Mouse (Mus musculus): Measurements from ENCODE around the gene Abhd16b. TPM values are rescaled to one million over a fixed set of nuclear protein-coding genes. Genes with fewer than 3 reads are reported as not detected.

Abhd16b gene
- polyA plus RNA-seq, 1 experiment from 2014 or later, result 0.08 TPM

DNA sequence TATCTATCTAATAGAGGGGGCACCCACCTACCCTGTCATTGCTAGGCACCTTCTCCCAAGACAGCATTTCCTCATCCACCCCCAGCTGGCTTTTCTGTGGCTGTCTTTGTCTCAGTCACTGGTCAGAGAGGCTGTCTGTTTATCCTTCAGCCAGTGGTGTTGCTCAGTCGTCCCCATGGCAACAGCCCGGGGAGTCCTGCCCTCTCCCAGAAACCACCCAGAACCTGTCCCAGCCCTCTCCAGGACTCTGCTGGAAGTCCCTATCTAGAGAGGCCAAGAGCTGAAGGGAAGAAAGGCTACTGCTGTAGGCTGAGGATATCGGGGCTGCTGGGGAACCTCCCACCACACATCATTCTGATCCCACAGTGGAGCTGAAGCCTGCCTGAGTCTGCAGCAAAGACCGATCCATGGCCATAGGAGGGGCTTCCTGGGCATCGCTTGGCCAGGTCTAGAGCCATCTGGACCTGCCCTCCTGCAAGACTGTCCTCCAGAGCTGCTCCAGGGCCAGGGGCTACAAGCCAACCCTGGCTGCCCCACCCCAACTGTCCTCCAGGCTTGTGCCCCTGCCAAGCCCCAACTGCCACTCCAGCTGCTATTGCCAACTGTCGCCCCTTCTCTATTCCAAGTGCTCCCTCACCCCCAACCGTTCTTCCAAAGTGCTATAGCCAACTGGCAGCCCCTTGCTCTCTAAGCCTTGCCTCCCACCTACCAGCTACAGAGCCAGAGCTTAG, 29.8 kb upstream of the Abhd16b start:
- no peak for ATAC-seq (ENCODE audit: low FRiP score, low read depth)
- Histone ChIP-seq H3K9me3 (no peaks in the 10 kb centered on the region), H3K27me3 (peaks cover 68% of the 10 kb centered on the region), H3K4me1 (peaks cover 13% of the 10 kb centered on the region), H3K36me3 (no peaks in the 10 kb centered on the region), H3K4me3 (no peak overlapping the region), H3K27ac (no peak overlapping the region), H3K9ac (no peak overlapping the region), H3K4me2 (replicated peaks) (no peak overlapping the region)
- WGBS, result 45% methylated on average over 7 of the region's 7 CpGs

DNA sequence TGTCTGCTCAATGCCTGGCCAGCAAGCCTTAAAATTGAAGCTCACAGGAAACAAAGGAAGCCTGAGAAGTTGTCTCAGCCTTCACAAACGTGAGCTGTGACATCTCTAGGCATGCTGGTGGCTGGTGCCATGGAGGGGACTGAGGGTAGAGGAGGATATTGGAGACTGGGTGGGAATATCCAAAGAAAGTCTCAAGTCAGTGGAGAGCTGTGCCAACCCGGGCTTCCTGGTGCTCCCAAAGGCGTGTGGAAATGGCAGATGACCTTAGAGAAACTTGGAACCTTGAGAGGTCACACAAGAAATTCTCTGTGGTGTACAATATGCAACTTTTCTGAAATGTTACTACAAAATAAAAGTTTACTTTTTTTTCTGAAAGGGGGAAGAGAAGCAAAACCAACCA, 27.6 kb upstream of the Abhd16b start:
- H3K27ac ChIP-seq, result no peak overlapping the region
- WGBS, result 55% methylated on average over 3 of the region's 3 CpGs
- no peak overlapping the region for H3K9ac ChIP-seq
- no peak overlapping the region for H3K4me3 ChIP-seq
- no peak for ATAC-seq (ENCODE audit: low FRiP score, low read depth)
- no peaks in the 10 kb centered on the region for H3K36me3 ChIP-seq
- H3K4me2 ChIP-seq (replicated peaks), result no peak overlapping the region
- no peaks in the 10 kb centered on the region for H3K9me3 ChIP-seq
- H3K27me3 ChIP-seq, result peaks cover 49% of the 10 kb centered on the region
- H3K4me1 ChIP-seq, result peaks cover 3% of the 10 kb centered on the region; the same call in 1 of the 2 replicates

DNA sequence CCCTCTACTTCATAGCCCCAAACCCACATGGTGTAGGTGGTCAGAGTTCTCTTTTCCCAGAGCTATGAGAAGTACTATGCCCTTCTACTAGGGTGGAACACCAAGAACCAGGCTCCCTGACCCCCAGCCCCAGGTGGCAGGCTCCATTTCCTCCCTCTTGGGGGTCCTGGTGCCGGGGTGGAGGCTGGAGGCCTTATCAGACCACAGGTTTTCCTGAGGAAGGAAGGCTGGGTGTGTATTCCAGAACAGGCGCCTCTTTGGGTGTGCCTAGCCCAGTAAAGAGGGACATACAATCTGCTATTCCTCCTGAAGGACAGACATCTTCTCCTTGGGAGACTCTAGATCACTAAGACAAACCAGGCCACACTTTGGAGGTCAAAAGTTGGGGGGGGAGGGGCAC, 22.7 kb upstream of the Abhd16b start:
- Histone ChIP-seq H3K4me3 (no peak overlapping the region), H3K9me3 (no peaks in the 10 kb centered on the region), H3K4me1 (peaks cover 4% of the 10 kb centered on the region; the same call in 1 of the 2 replicates), H3K27ac (no peak overlapping the region), H3K36me3 (no peaks in the 10 kb centered on the region), H3K4me2 (replicated peaks) (no peak overlapping the region), H3K9ac (no peak overlapping the region), H3K27me3 (0 out of 2 replicates have a peak, but pooled peaks cover 5% of the 10 kb centered on the region)
- no peak for ATAC-seq (ENCODE audit: low FRiP score, low read depth)
- 61% methylated on average over 2 of the region's 2 CpGs for WGBS

- Histone ChIP-seq H3K9ac (no peak overlapping the region), H3K4me3 (no peak overlapping the region), H3K4me2 (replicated peaks) (no peak overlapping the region), H3K36me3 (no peaks in the 10 kb centered on the region), H3K27me3 (no peaks in the 10 kb centered on the region), H3K27ac (no peak overlapping the region), H3K9me3 (no peaks in the 10 kb centered on the region), H3K4me1 (peaks cover 4% of the 10 kb centered on the region; the same call in 1 of the 2 replicates)
- ATAC-seq (ENCODE audit: low FRiP score, low read depth), result no peak
- WGBS, result 44% methylated on average over 5 of the region's 5 CpGs
Observed at GRCm38 (mm10) chr2:181471246-181471645, 21.8 kb upstream of the Abhd16b start.

- WGBS, result 68% methylated on average over 1 of the region's 1 CpGs
- no peaks in the 10 kb centered on the region for H3K27me3 ChIP-seq
Observed at GRCm38 (mm10) chr2:181472256-181472827, 20.7 kb upstream of the Abhd16b start.

DNA sequence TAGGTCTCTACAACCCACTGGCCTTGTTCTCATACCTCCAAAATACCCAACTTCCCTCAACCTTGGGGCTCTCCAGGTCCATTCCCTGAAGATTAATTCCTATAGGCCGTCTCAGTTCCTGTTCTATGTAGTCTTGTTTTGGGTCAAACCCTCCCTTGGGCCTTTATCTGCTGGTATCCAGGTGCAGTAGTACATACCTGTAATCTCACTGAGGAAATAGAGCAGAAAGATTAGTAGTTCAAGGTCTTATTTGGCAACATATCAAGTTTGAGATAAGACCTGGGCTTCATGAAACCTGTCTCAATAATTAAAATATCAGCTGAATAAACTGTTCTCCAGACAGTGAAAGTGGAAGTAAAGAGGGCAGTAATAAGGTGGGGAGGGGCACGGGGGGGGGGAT, 9.9 kb upstream of the Abhd16b start:
- H3K9ac ChIP-seq, result no peak overlapping the region
- no peak for ATAC-seq (ENCODE audit: low FRiP score, low read depth)
- H3K4me2 ChIP-seq (replicated peaks), result no peak overlapping the region
- H3K4me3 ChIP-seq, result no peak overlapping the region
- H3K4me1 ChIP-seq, result peaks cover 22% of the 10 kb centered on the region
- 58% methylated on average over 2 of the region's 2 CpGs for WGBS
- H3K9me3 ChIP-seq, result no peaks in the 10 kb centered on the region
- no peaks in the 10 kb centered on the region for H3K27me3 ChIP-seq
- no peaks in the 10 kb centered on the region for H3K36me3 ChIP-seq
- H3K27ac ChIP-seq, result no peak overlapping the region

More at GRCm38 (mm10) chr2:181472256-181472827, 20.7 kb upstream of the Abhd16b start:
- no peaks in the 10 kb centered on the region for H3K9me3 ChIP-seq
- no peak overlapping the region for H3K27ac ChIP-seq
- no peak overlapping the region for H3K9ac ChIP-seq
- H3K4me3 ChIP-seq, result no peak overlapping the region
- ATAC-seq (ENCODE audit: low FRiP score, low read depth), result no peak
- no peak overlapping the region for H3K4me2 ChIP-seq (replicated peaks)
- H3K36me3 ChIP-seq, result no peaks in the 10 kb centered on the region
- H3K4me1 ChIP-seq, result peaks cover 4% of the 10 kb centered on the region; the same call in 1 of the 2 replicates

- H3K9ac ChIP-seq, result 0 out of 2 replicates have a peak overlapping the region, but pooled peaks have one; percentile 13
- no peak overlapping the region for H3K4me3 ChIP-seq
- H3K9me3 ChIP-seq, result no peaks in the 10 kb centered on the region
- peaks cover 24% of the 10 kb centered on the region for H3K4me1 ChIP-seq
- 37% methylated on average over 7 of the region's 7 CpGs for WGBS
- no peaks in the 10 kb centered on the region for H3K27me3 ChIP-seq
- no peak overlapping the region for H3K27ac ChIP-seq
- ATAC-seq (ENCODE audit: low FRiP score, low read depth), result no peak
- no peaks in the 10 kb centered on the region for H3K36me3 ChIP-seq
- H3K4me2 ChIP-seq (replicated peaks), result no peak overlapping the region; the same call in 1 of the 2 replicates
Observed at GRCm38 (mm10) chr2:181483562-181484318, 9.3 kb upstream of the Abhd16b start.

GRCm38 (mm10) chr2:181484456-181485233, 8.4 kb upstream of the Abhd16b start:
- no peak overlapping the region for H3K27ac ChIP-seq
- 81% methylated on average over 6 of the region's 6 CpGs for WGBS

GRCm38 (mm10) chr2:181485741-181486140, 7.3 kb upstream of the Abhd16b start:
- Histone ChIP-seq H3K27me3 (no peaks in the 10 kb centered on the region), H3K4me3 (no peak overlapping the region), H3K4me1 (peaks cover 24% of the 10 kb centered on the region), H3K27ac (no peak overlapping the region), H3K9me3 (no peaks in the 10 kb centered on the region), H3K36me3 (no peaks in the 10 kb centered on the region), H3K4me2 (replicated peaks) (no peak overlapping the region), H3K9ac (no peak overlapping the region)
- WGBS, result 7% methylated on average over 1 of the region's 1 CpGs
- no peak for ATAC-seq (ENCODE audit: low FRiP score, low read depth)

More at GRCm38 (mm10) chr2:181484456-181485233, 8.4 kb upstream of the Abhd16b start:
- H3K4me3 ChIP-seq, result no peak overlapping the region
- no peak for ATAC-seq (ENCODE audit: low FRiP score, low read depth)
- H3K9ac ChIP-seq, result no peak overlapping the region
- H3K9me3 ChIP-seq, result no peaks in the 10 kb centered on the region
- H3K4me2 ChIP-seq (replicated peaks), result no peak overlapping the region
- no peaks in the 10 kb centered on the region for H3K27me3 ChIP-seq
- no peaks in the 10 kb centered on the region for H3K36me3 ChIP-seq
- peaks cover 24% of the 10 kb centered on the region for H3K4me1 ChIP-seq

- 0 out of 2 replicates have a peak overlapping the region, but pooled peaks have one; percentile 19 for H3K9ac ChIP-seq
- H3K9me3 ChIP-seq, result no peaks in the 10 kb centered on the region
- peak overlapping the region; percentile 45; the same call in 1 of the 2 replicates for H3K27ac ChIP-seq
- no peaks in the 10 kb centered on the region for H3K36me3 ChIP-seq
- peak; percentile 58; the same call in 1 of the 2 replicates for ATAC-seq (ENCODE audit: low FRiP score, low read depth)
- 28% methylated on average over 5 of the region's 5 CpGs for WGBS
- H3K4me3 ChIP-seq, result no peak overlapping the region
- H3K4me2 ChIP-seq (replicated peaks), result peak overlapping the region; percentile 23
- no peaks in the 10 kb centered on the region for H3K27me3 ChIP-seq
- H3K4me1 ChIP-seq, result peaks cover 24% of the 10 kb centered on the region
Observed at GRCm38 (mm10) chr2:181487338-181488277, 5.4 kb upstream of the Abhd16b start.
